Mouse (Mus musculus) stomach, postnatal 0 days (tissue): ENCODE measurements around the gene Ctdsp2.

Experiments used
- CTCF ChIP-seq: IDR thresholded peaks from 2 replicates; pipeline ENCODE4 v1.5.1; 2016; ENCODE audit warnings: antibody characterized with exemption, low read depth, mild to moderate bottlenecking, moderate library complexity
- EP300 ChIP-seq: optimal IDR thresholded peaks from 2 replicates; pipeline ENCODE3; 2016; ENCODE audit warnings: antibody characterized with exemption

GRCm38 (mm10) chr10:127036273-127036672, 57.8 kb downstream of the Ctdsp2 start:
- TF ChIP-seq CTCF = no peak
- TF ChIP-seq EP300 = no peak
